Mouse (Mus musculus) kidney, embryonic 16.5 days (tissue): Measurements from ENCODE around the gene Nfe2. TPM values are rescaled to one million over a fixed set of nuclear protein-coding genes. Genes with fewer than 3 reads are reported as not detected.
"Not testable (repeated sequence)": the region's sequence is repeated elsewhere in the genome, so short reads cannot be mapped to it uniquely, and the experiment has no call there.

Source experiments
- ATAC-seq: fragments of 200-750 bp; cut with Nextera tagmentation; 2 replicates; pipeline ENCODE4 v1.8.0; 2017; ENCODE audit warnings: moderate TSS enrichment; ENCODE audit not compliant: low FRiP score, low TSS enrichment
- H3K27ac ChIP-seq: fragments of 300-500 bp; sonication (generic); 2 replicates; pipeline ENCODE4 v1.5.1; 2014; ENCODE audit warnings: low read length
- H3K27me3 ChIP-seq: fragments of 300-500 bp; sonication (generic); 2 replicates; pipeline ENCODE4 v1.6.1; 2014; ENCODE audit warnings: low read length, control low read depth, mixed read lengths; ENCODE audit not compliant: insufficient read depth
- H3K36me3 ChIP-seq: fragments of 300-500 bp; sonication (generic); 2 replicates; pipeline ENCODE4 v1.6.1; 2014; ENCODE audit warnings: low read length, control low read depth, mixed read lengths; ENCODE audit not compliant: insufficient read depth
- H3K4me1 ChIP-seq: fragments of 300-500 bp; sonication (generic); 2 replicates; pipeline ENCODE4 v1.6.1; 2014; ENCODE audit warnings: low read length, control low read depth, mixed read lengths; ENCODE audit not compliant: insufficient read depth
- H3K4me2 ChIP-seq: fragments of 300-500 bp; sonication (generic); replicated peaks from 2 replicates; pipeline ENCODE4 v1.6.1; 2014; ENCODE audit warnings: low read depth, low read length
- H3K4me3 ChIP-seq: fragments of 300-500 bp; sonication (generic); 2 replicates; pipeline ENCODE4 v1.5.1; 2014; ENCODE audit warnings: mild to moderate bottlenecking, low read length
- H3K9ac ChIP-seq: fragments of 300-500 bp; sonication (generic); replicated peaks from 2 replicates; pipeline ENCODE4 v1.6.1; 2014; ENCODE audit warnings: low read length
- H3K9me3 ChIP-seq: fragments of 300-500 bp; sonication (generic); 2 replicates; pipeline ENCODE4 v1.6.1; 2016; ENCODE audit warnings: low read length, control low read depth
- WGBS: fragments of 180-500 bp; shearing (Covaris S2); extraction: QIAGEN DNeasy Blood & Tissue Kit; methylation state at CpG from one replicate; pipeline ENCODE4 v1.1.7; 2014; 5-methylcytosine and 5-hydroxymethylcytosine counted together
- polyA plus RNA-seq: library from polyadenylated mRNA; unstranded; fragments of >200 nt; fragmentation: Nextera tagmentation; extraction: Ambion mirVana; gene quantifications from 2 replicates; pipeline ENCODE4 v1.2.1, GENCODE M21; 2015

The Nfe2 gene
- polyA plus RNA-seq, 1 experiment from 2014 or later: 3.8 TPM

GRCm38 (mm10) chr15:103245616-103246015, 12.6 kb downstream of the Nfe2 start:
- 74% methylated on average over 6 of the region's 6 CpGs for WGBS
- H3K4me2 ChIP-seq: no peak overlapping the region
- peaks cover 63% of the 10 kb centered on the region for H3K36me3 ChIP-seq
- peaks cover 24% of the 10 kb centered on the region for H3K4me1 ChIP-seq
- H3K27ac ChIP-seq: no peak overlapping the region
- H3K9me3 ChIP-seq: no peaks in the 10 kb centered on the region
- H3K4me3 ChIP-seq: no peak overlapping the region
- H3K9ac ChIP-seq: no peak overlapping the region
- no peak for ATAC-seq
- no peaks in the 10 kb centered on the region for H3K27me3 ChIP-seq

GRCm38 (mm10) chr15:103242885-103243284, 15.3 kb downstream of the Nfe2 start:
- no peak overlapping the region; the same call in 1 of the 2 replicates for H3K27ac ChIP-seq
- no peaks in the 10 kb centered on the region for H3K9me3 ChIP-seq
- peaks cover 47% of the 10 kb centered on the region for H3K36me3 ChIP-seq
- H3K4me3 ChIP-seq: peak overlapping the region; percentile 55
- peak overlapping the region; percentile 81 for H3K9ac ChIP-seq
- WGBS: 48% methylated on average over 8 of the region's 8 CpGs
- H3K27me3 ChIP-seq: no peaks in the 10 kb centered on the region
- H3K4me1 ChIP-seq: peaks cover 32% of the 10 kb centered on the region
- peak overlapping the region; percentile 79 for H3K4me2 ChIP-seq
- no peak for ATAC-seq

GRCm38 (mm10) chr15:103241071-103242018, 16.9 kb downstream of the Nfe2 start:
- H3K4me1 ChIP-seq: peaks cover 36% of the 10 kb centered on the region
- peak overlapping the region; percentile 98 for H3K27ac ChIP-seq
- not testable (repeated sequence) for H3K9me3 ChIP-seq, H3K27me3 ChIP-seq, ATAC-seq
- H3K9ac ChIP-seq: peak overlapping the region; percentile 81
- WGBS: 4% methylated on average over 11 of the region's 12 CpGs
- peak overlapping the region; percentile 79 for H3K4me2 ChIP-seq
- peaks cover 32% of the 10 kb centered on the region for H3K36me3 ChIP-seq
- peak overlapping the region; percentile 55 for H3K4me3 ChIP-seq

- H3K9me3 ChIP-seq: no peaks in the 10 kb centered on the region
- H3K27me3 ChIP-seq: no peaks in the 10 kb centered on the region
- peak within 1 kb of the TSS; percentile 79 for H3K4me2 ChIP-seq
- H3K4me1 ChIP-seq: peaks cover 35% of the 10 kb centered on the region
- peak within 1 kb of the TSS; percentile 81 for H3K9ac ChIP-seq
- peak; percentile 94 for ATAC-seq
- peak within 1 kb of the TSS; percentile 55 for H3K4me3 ChIP-seq
- WGBS: under 1% methylated on average over 47 of the region's 47 CpGs
- H3K27ac ChIP-seq: peak within 1 kb of the TSS; percentile 98
- peaks cover 32% of the 10 kb centered on the region for H3K36me3 ChIP-seq
Observed at GRCm38 (mm10) chr15:103240160-103241028, 17.8 kb downstream of the Nfe2 start, which contains the start of gene Hnrnpa1. Gene Hnrnpa1, plus strand, starts transcription at chr15:103240432.

GRCm38 (mm10) chr15:103239685-103240159, 18.5 kb downstream of the Nfe2 start, which contains the start of gene Cbx5:
Gene Cbx5, minus strand, starts transcription at chr15:103239816.
- Histone ChIP-seq H3K36me3 (peaks cover 33% of the 10 kb centered on the region), H3K9me3 (no peaks in the 10 kb centered on the region), H3K4me1 (peaks cover 34% of the 10 kb centered on the region), H3K9ac (peak within 1 kb of the TSS; percentile 81), H3K4me3 (peak within 1 kb of the TSS; percentile 55), H3K4me2 (peak within 1 kb of the TSS; percentile 79), H3K27me3 (no peaks in the 10 kb centered on the region), H3K27ac (peak within 1 kb of the TSS; percentile 98)
- peak; percentile 96 for ATAC-seq
- WGBS: under 1% methylated on average over 39 of the region's 39 CpGs

- Histone ChIP-seq H3K36me3 (peaks cover 35% of the 10 kb centered on the region), H3K27ac (peak overlapping the region; percentile 98), H3K9ac (peak overlapping the region; percentile 81), H3K27me3 (no peaks in the 10 kb centered on the region), H3K9me3 (no peaks in the 10 kb centered on the region), H3K4me1 (peaks cover 34% of the 10 kb centered on the region), H3K4me2 (peak overlapping the region; percentile 60), H3K4me3 (peak overlapping the region; percentile 55)
- under 1% methylated on average over 26 of the region's 26 CpGs for WGBS
- ATAC-seq: peak; percentile 95
Observed at GRCm38 (mm10) chr15:103239130-103239684, 19.0 kb downstream of the Nfe2 start.

- 89% methylated on average over 7 of the region's 7 CpGs for WGBS
Observed at GRCm38 (mm10) chr15:103237295-103237694, 20.9 kb downstream of the Nfe2 start.

GRCm38 (mm10) chr15:103233119-103233518, 25.1 kb downstream of the Nfe2 start:
- Histone ChIP-seq H3K36me3 (peaks cover 16% of the 10 kb centered on the region; the same call in 1 of the 2 replicates), H3K4me2 (no peak overlapping the region), H3K4me1 (peaks cover 21% of the 10 kb centered on the region), H3K4me3 (no peak overlapping the region), H3K27ac (no peak overlapping the region), H3K27me3 (no peaks in the 10 kb centered on the region), H3K9ac (no peak overlapping the region), H3K9me3 (no peaks in the 10 kb centered on the region)
- ATAC-seq: no peak
- 83% methylated on average over 2 of the region's 2 CpGs for WGBS

More at GRCm38 (mm10) chr15:103237295-103237694, 20.9 kb downstream of the Nfe2 start:
- peaks cover 16% of the 10 kb centered on the region for H3K4me1 ChIP-seq
- H3K9ac ChIP-seq: no peak overlapping the region
- ATAC-seq: no peak
- no peaks in the 10 kb centered on the region for H3K9me3 ChIP-seq
- H3K4me2 ChIP-seq: no peak overlapping the region; the same call in 1 of the 2 replicates
- H3K4me3 ChIP-seq: no peak overlapping the region
- peaks cover 19% of the 10 kb centered on the region; the same call in 1 of the 2 replicates for H3K36me3 ChIP-seq
- no peak overlapping the region for H3K27ac ChIP-seq
- no peaks in the 10 kb centered on the region for H3K27me3 ChIP-seq

- WGBS: 69% methylated on average over 2 of the region's 2 CpGs
- Histone ChIP-seq H3K4me3 (no peak overlapping the region), H3K27me3 (no peaks in the 10 kb centered on the region), H3K36me3 (no peaks in the 10 kb centered on the region), H3K9me3 (no peaks in the 10 kb centered on the region), H3K4me1 (peaks cover 23% of the 10 kb centered on the region), H3K4me2 (no peak overlapping the region), H3K27ac (peak overlapping the region; percentile 72), H3K9ac (no peak overlapping the region)
- ATAC-seq: no peak
Observed at GRCm38 (mm10) chr15:103228904-103229303, 29.3 kb downstream of the Nfe2 start.
